Mouse (Mus musculus): Measurements from ENCODE around the gene Jph4. TPM values are rescaled to one million over a fixed set of nuclear protein-coding genes. Genes with fewer than 3 reads are reported as not detected.

Gene Jph4
- polyA plus RNA-seq, 1 experiment from 2014 or later, result 2.6 TPM

DNA sequence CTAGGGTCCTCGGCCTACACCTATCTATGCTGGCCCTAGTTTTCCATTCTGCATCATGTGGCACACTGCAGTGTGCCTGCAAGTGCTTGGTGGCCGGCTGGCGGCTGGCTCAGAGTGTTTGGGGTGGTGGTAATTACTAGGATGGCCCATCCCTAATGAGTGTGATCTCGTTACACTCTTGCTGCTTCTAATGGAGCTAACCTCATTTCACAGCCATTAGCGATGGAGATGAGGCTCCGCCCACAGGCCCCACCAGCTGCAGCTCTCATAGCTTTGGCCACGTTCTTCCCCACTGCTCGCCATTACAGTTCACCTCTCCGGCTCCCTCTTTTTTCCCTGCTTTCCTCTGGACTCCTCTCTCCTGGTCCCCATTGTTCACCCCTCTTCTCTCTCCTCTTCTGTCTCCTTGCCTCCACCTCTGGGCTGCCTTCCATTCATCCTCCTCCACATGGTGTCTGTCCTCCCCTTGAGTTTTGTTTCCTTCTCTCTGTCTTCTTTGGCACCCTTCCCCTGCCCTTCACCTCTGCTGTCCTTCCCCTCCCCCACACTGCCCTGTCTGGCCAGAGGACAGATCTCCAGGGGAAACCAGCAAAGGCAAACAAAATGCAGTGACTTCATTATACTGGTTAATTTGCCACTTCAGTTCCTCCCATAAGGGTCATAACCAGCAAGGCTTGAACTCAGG is 31.3 kb downstream of the Jph4 start:
- ATAC-seq (ENCODE audit: insufficient number of reproducible peaks, insufficient read depth, low FRiP score, low read depth), result no peak
- Histone ChIP-seq H3K27me3 (ENCODE audit: control insufficient read depth, insufficient read depth, low read length) (no peaks in the 10 kb centered on the region), H3K9ac (replicated peaks; ENCODE audit: low read depth, low read length) (no peak overlapping the region), H3K4me1 (ENCODE audit: control insufficient read depth, insufficient read depth, low read length) (no peaks in the 10 kb centered on the region), H3K4me3 (ENCODE audit: low read depth, low read length) (no peak overlapping the region), H3K4me2 (replicated peaks; ENCODE audit: low read depth, low read length) (no peak overlapping the region), H3K27ac (ENCODE audit: low read length) (no peak overlapping the region), H3K9me3 (ENCODE audit: control insufficient read depth, low read depth, low read length) (no peaks in the 10 kb centered on the region), H3K36me3 (ENCODE audit: control insufficient read depth, insufficient read depth, low read length) (no peaks in the 10 kb centered on the region)
- WGBS, result 57% methylated on average over 9 of the region's 9 CpGs

DNA sequence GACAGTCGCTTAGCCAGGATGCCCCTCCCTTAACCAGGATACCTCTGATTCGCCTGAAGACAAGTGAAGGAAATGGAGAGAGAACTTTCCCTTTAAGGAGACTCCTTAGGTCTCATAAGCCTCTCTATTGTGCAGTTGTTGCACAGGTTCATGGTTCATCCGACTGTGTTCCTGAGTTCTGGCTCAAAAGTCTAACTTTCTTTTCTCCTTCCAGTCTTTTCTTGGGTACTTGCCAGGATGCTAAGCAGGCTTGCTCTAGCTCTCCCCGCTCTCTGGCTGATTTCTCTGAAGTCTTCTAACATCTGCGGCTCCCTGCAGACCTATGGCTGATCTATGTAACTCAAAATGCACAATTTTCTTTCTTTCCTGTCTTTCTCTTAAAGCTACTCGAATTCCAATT is 33.3 kb downstream of the Jph4 start:
- no peaks in the 10 kb centered on the region for H3K9me3 ChIP-seq (ENCODE audit: control insufficient read depth, low read depth, low read length)
- H3K4me1 ChIP-seq (ENCODE audit: control insufficient read depth, insufficient read depth, low read length), result peaks cover 7% of the 10 kb centered on the region; the same call in 1 of the 2 replicates
- no peak overlapping the region for H3K4me2 ChIP-seq (replicated peaks; ENCODE audit: low read depth, low read length)
- no peaks in the 10 kb centered on the region for H3K27me3 ChIP-seq (ENCODE audit: control insufficient read depth, insufficient read depth, low read length)
- H3K27ac ChIP-seq (ENCODE audit: low read length), result no peak overlapping the region
- ATAC-seq (ENCODE audit: insufficient number of reproducible peaks, insufficient read depth, low FRiP score, low read depth), result no peak
- no peaks in the 10 kb centered on the region for H3K36me3 ChIP-seq (ENCODE audit: control insufficient read depth, insufficient read depth, low read length)
- WGBS, result 59% methylated on average over 6 of the region's 6 CpGs
- no peak overlapping the region for H3K4me3 ChIP-seq (ENCODE audit: low read depth, low read length)
- no peak overlapping the region for H3K9ac ChIP-seq (replicated peaks; ENCODE audit: low read depth, low read length)

DNA sequence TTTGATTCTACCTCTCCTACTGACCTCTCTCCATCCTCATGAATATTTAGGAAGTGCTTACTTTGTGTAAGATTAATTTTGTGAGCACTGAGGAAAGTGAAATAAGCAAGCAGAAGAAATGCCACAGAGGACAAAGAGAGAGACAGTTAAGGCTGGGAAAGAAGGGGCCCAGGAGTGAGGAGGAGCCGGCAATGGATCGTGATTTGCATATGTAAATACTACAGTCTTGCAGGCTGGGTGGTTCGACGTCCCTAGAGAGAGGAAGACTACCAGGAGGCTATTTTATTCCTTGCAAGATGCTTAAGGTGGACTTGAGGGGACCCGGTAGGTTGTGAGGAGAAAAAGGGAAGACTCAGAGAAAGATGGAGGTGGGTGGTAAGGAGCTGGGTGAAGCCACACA is 35.6 kb downstream of the Jph4 start:
- Histone ChIP-seq H3K27ac (ENCODE audit: low read length) (no peak overlapping the region), H3K4me3 (ENCODE audit: low read depth, low read length) (no peak overlapping the region), H3K27me3 (ENCODE audit: control insufficient read depth, insufficient read depth, low read length) (no peaks in the 10 kb centered on the region), H3K36me3 (ENCODE audit: control insufficient read depth, insufficient read depth, low read length) (no peaks in the 10 kb centered on the region), H3K9me3 (ENCODE audit: control insufficient read depth, low read depth, low read length) (no peaks in the 10 kb centered on the region), H3K4me1 (ENCODE audit: control insufficient read depth, insufficient read depth, low read length) (peaks cover 10% of the 10 kb centered on the region; the same call in 1 of the 2 replicates), H3K9ac (replicated peaks; ENCODE audit: low read depth, low read length) (no peak overlapping the region), H3K4me2 (replicated peaks; ENCODE audit: low read depth, low read length) (no peak overlapping the region)
- ATAC-seq (ENCODE audit: insufficient number of reproducible peaks, insufficient read depth, low FRiP score, low read depth), result no peak
- 31% methylated on average over 5 of the region's 5 CpGs for WGBS

DNA sequence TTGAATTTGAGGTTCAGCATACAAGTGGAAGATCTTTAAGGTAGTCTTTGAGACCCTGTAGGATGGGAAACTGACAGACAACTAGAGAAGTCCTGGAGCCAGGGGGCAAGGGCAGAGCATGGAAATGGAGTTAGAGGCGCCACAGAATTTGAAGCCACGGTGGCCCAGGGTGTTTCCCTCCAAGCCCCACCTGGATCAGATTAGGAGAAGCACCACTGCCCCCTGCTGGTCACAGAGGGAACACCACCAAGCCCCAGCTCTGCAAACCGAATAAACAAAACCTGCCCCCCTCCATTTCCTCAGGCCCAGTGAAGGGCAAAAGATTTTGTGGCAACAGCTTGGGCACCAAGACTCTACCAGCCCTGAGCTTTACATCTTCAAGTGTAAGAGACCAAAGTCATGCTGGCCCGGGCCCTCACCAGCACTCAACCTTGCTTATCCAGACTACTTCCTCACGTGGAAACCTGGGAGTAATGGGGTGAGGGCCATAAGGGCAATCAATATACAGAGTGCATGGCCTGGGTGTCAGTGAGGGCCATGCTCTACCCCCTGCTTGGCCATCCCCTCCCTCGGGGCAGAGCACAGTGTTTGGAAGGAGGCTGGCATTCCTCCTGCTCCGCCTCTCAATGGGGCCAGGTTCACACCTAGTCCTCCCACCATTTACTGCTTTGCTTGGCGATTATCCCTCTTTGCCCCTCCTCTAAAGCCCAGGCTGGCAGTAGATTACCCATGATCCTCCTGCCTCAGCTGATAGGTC is 37.3 kb downstream of the Jph4 start:
- H3K4me3 ChIP-seq (ENCODE audit: low read depth, low read length), result peak overlapping the region; percentile 11; the same call in 1 of the 2 replicates
- no peaks in the 10 kb centered on the region for H3K27me3 ChIP-seq (ENCODE audit: control insufficient read depth, insufficient read depth, low read length)
- no peaks in the 10 kb centered on the region for H3K9me3 ChIP-seq (ENCODE audit: control insufficient read depth, low read depth, low read length)
- no peak overlapping the region for H3K27ac ChIP-seq (ENCODE audit: low read length)
- WGBS, result 21% methylated on average over 8 of the region's 8 CpGs
- H3K9ac ChIP-seq (replicated peaks; ENCODE audit: low read depth, low read length), result no peak overlapping the region
- ATAC-seq (ENCODE audit: insufficient number of reproducible peaks, insufficient read depth, low FRiP score, low read depth), result peak; percentile 19; the same call in 1 of the 2 replicates
- H3K36me3 ChIP-seq (ENCODE audit: control insufficient read depth, insufficient read depth, low read length), result no peaks in the 10 kb centered on the region
- H3K4me1 ChIP-seq (ENCODE audit: control insufficient read depth, insufficient read depth, low read length), result peaks cover 10% of the 10 kb centered on the region; the same call in 1 of the 2 replicates
- H3K4me2 ChIP-seq (replicated peaks; ENCODE audit: low read depth, low read length), result peak overlapping the region; percentile 40

DNA sequence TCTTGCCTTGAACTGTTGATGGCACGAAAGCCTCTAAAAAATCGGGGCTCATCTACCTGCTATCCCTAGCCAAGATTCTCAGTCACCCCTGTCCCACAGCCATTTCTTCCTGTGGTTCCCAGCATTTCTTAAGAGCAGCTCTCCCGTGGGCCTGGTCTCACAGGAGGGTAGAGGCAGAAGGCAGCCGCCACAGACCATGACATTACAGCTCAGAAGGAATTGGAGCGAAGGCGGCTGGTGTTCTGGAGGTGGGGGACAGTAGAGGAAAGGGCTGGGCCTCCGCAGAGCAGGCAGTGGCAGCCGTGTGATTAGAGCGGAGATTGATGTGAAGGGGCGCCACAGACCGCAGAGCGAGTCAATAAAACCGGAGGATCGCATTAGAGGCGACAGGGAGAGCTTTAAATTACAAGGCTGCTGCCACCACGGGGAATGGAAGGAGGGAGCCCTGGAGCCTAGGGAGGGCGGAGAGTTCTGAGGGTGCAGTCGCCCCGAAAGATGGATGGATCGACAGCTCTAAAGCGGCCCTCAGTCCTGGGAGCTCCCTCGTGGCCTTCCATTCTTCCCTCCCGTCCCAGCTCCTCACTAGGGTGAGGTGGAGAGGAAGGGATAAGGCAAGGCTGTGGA is 38.3 kb downstream of the Jph4 start:
- WGBS, result 6% methylated on average over 23 of the region's 23 CpGs
- Histone ChIP-seq H3K4me2 (replicated peaks; ENCODE audit: low read depth, low read length) (peak overlapping the region; percentile 40), H3K4me1 (ENCODE audit: control insufficient read depth, insufficient read depth, low read length) (peaks cover 10% of the 10 kb centered on the region; the same call in 1 of the 2 replicates), H3K9me3 (ENCODE audit: control insufficient read depth, low read depth, low read length) (no peaks in the 10 kb centered on the region), H3K36me3 (ENCODE audit: control insufficient read depth, insufficient read depth, low read length) (no peaks in the 10 kb centered on the region; the same call in 1 of the 2 replicates), H3K4me3 (ENCODE audit: low read depth, low read length) (peak overlapping the region; percentile 11; the same call in 1 of the 2 replicates), H3K27ac (ENCODE audit: low read length) (no peak overlapping the region), H3K27me3 (ENCODE audit: control insufficient read depth, insufficient read depth, low read length) (no peaks in the 10 kb centered on the region), H3K9ac (replicated peaks; ENCODE audit: low read depth, low read length) (no peak overlapping the region)
- ATAC-seq (ENCODE audit: insufficient number of reproducible peaks, insufficient read depth, low FRiP score, low read depth), result peak; percentile 46; the same call in 1 of the 2 replicates

DNA sequence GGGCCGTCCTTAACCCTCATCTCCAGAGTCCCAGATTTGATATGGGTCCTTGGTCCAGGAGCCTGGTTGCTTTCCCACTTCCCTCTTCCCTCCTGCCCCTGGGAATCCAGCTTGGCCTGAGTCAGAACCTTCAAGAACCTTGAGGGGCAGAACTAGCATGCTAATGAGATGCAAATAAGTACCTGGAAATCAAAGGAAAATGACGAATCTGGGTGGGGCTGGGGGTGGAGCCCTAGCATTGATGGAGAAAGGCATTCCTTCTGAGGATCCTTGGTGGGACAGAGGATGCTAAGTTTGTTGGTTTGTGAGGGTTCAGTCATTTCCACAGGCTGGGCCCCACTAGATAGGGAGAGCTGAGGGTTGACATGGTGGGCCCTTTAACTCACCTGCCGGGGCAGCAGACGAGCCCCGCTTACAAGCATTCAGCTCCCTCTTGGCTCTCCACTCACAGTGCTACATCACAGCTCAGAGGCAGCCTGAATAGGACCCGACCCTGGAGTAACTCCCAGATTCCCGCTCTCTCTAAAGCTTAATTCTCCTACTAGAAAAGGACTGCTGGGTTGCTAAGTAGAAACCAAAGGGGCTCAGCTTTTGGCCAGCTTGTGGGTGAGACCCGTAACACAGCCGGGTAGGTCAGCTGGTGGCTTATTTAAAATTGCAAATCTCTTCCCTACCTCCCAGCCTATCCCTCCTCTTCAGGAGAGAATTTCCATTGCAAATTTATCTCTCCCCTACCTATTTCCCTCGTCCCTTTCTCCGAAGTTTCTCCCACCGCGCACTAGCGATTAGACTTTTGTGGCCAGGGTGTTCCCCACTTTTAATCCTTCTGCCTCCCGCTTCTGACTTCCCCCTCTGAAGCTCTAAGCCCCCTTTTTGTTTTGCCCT is 39.0 kb downstream of the Jph4 start:
- no peak overlapping the region for H3K27ac ChIP-seq (ENCODE audit: low read length)
- no peak overlapping the region for H3K4me2 ChIP-seq (replicated peaks; ENCODE audit: low read depth, low read length)
- ATAC-seq (ENCODE audit: insufficient number of reproducible peaks, insufficient read depth, low FRiP score, low read depth), result no peak
- no peaks in the 10 kb centered on the region for H3K9me3 ChIP-seq (ENCODE audit: control insufficient read depth, low read depth, low read length)
- H3K4me3 ChIP-seq (ENCODE audit: low read depth, low read length), result no peak overlapping the region
- WGBS, result 37% methylated on average over 15 of the region's 15 CpGs
- H3K4me1 ChIP-seq (ENCODE audit: control insufficient read depth, insufficient read depth, low read length), result peaks cover 10% of the 10 kb centered on the region; the same call in 1 of the 2 replicates
- no peaks in the 10 kb centered on the region; the same call in 1 of the 2 replicates for H3K36me3 ChIP-seq (ENCODE audit: control insufficient read depth, insufficient read depth, low read length)
- H3K9ac ChIP-seq (replicated peaks; ENCODE audit: low read depth, low read length), result no peak overlapping the region
- H3K27me3 ChIP-seq (ENCODE audit: control insufficient read depth, insufficient read depth, low read length), result no peaks in the 10 kb centered on the region

DNA sequence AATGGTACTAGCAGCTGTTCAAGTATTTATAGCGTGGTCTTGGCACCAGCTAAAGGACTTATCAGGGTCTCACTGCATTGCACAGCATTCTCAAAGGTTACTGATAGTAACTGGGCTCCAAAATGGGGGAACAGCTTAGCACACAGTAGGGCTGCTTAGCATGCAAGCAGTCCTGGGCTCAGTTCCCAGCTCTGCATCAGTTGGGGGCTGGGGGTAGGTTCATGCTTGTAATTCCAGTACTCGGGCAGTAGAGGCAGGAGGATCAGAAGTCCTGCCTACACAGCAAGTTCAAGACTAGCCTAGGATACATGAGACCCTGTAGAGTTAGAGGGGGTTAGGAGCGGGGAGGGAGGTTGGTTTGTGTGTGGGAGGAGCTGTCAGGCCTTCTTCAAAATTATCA is 39.8 kb downstream of the Jph4 start:
- Histone ChIP-seq H3K4me2 (replicated peaks; ENCODE audit: low read depth, low read length) (no peak overlapping the region), H3K27ac (ENCODE audit: low read length) (no peak overlapping the region), H3K9ac (replicated peaks; ENCODE audit: low read depth, low read length) (no peak overlapping the region), H3K9me3 (ENCODE audit: control insufficient read depth, low read depth, low read length) (no peaks in the 10 kb centered on the region), H3K36me3 (ENCODE audit: control insufficient read depth, insufficient read depth, low read length) (no peaks in the 10 kb centered on the region; the same call in 1 of the 2 replicates), H3K4me1 (ENCODE audit: control insufficient read depth, insufficient read depth, low read length) (peaks cover 10% of the 10 kb centered on the region; the same call in 1 of the 2 replicates), H3K4me3 (ENCODE audit: low read depth, low read length) (no peak overlapping the region), H3K27me3 (ENCODE audit: control insufficient read depth, insufficient read depth, low read length) (no peaks in the 10 kb centered on the region)
- no peak for ATAC-seq (ENCODE audit: insufficient number of reproducible peaks, insufficient read depth, low FRiP score, low read depth)
- WGBS, result 58% methylated on average over 3 of the region's 3 CpGs
